In the genomic region with DNA sequence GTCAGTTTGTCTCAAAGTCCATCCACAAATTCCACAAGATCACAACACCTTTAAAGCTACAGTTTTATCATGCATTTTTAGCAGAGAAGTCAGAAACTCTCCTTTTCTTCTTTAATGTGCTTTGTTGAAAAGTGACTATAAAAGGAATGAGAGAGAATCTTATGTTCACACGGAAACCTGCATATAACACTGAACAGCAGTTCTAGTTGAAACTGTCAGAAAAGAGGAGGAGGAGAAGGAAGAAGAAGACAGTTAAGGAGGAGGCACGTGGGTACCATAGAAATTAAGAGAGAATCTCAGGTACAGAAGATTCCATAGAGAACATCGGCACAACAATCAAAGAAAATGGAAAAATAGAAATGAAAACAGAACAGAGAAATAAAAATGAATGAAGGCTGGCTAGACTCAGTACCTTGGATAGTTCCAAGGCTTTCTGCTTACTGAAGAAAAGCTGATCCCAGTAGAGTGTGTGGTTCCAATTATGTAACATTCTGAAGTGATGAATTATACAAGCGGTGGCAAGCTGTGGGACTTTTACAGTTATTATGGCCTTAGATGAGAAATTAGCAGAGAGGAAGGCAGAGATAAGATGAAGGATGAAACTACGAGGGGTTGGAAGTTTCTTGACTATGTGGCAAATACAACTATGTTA, we compare ENCODE assay signal across 34 mouse cellular contexts.
DNase-seq lines count a peak whose midpoint lies in the region; ATAC-seq and TF ChIP-seq lines count a peak whose summit lies in the region.
"Had no signal": no experiment of that assay in that cellular context is flagged by ENCODE, and none has a peak within 500 bp of the region (broad histone marks: within the 10 kb centered on the region; RNA-seq: fewer than 3 reads in every experiment).

No protein-coding gene starts in this region.

- no peak overlapping the region for H3K9ac ChIP-seq in embryonic facial prominence, embryonic 11.5 days (replicated peaks; ENCODE audit: low read length)
- H3K9ac ChIP-seq in limb, embryonic 14.5 days (ENCODE audit: low read depth, low read length, severe bottlenecking), result no peak overlapping the region
- H3K9ac ChIP-seq in forebrain, embryonic 13.5 days, result no peak overlapping the region
- H3K9ac ChIP-seq: embryonic facial prominence, embryonic 13.5 days; forebrain, postnatal 0 days; hindbrain, embryonic 12.5 days; intestine, embryonic 15.5 days; liver, embryonic 14.5 days; midbrain, embryonic 15.5 days; neural tube, embryonic 15.5 days had no signal

- H3K36me3 ChIP-seq in embryonic facial prominence, embryonic 11.5 days (replicated peaks; ENCODE audit: control insufficient read depth, insufficient read depth, low read depth, low read length), result no peaks in the 10 kb centered on the region
- H3K36me3 ChIP-seq in embryonic facial prominence, embryonic 10.5 days (replicated peaks), result no peaks in the 10 kb centered on the region
- no peaks in the 10 kb centered on the region for H3K36me3 ChIP-seq in limb, embryonic 14.5 days (ENCODE audit: control insufficient read depth, insufficient read depth, low read length)
- no peaks in the 10 kb centered on the region for H3K36me3 ChIP-seq in limb, embryonic 10.5 days
- no peaks in the 10 kb centered on the region for H3K36me3 ChIP-seq in forebrain, embryonic 13.5 days (ENCODE audit: poor library complexity, severe bottlenecking)
- H3K36me3 ChIP-seq: embryonic facial prominence, embryonic 13.5 days; hindbrain, embryonic 12.5 days; intestine, embryonic 15.5 days; midbrain, embryonic 10.5 days; midbrain, embryonic 15.5 days; neural tube, embryonic 15.5 days had no signal

- 70% methylated on average over 5 of the region's 5 CpGs for WGBS in embryonic facial prominence, embryonic 11.5 days
- 71% methylated on average over 5 of the region's 5 CpGs for WGBS in embryonic facial prominence, embryonic 10.5 days
- 49% methylated on average over 5 of the region's 5 CpGs for WGBS in limb, embryonic 14.5 days
- WGBS in limb, embryonic 10.5 days, result 71% methylated on average over 5 of the region's 5 CpGs
- 80% methylated on average over 5 of the region's 5 CpGs for WGBS in forebrain, embryonic 13.5 days

- H3K4me3 ChIP-seq in embryonic facial prominence, embryonic 11.5 days (ENCODE audit: low read depth, low read length), result no peak overlapping the region
- no peak overlapping the region for H3K4me3 ChIP-seq in embryonic facial prominence, embryonic 10.5 days
- H3K4me3 ChIP-seq in limb, embryonic 14.5 days (replicated peaks; ENCODE audit: low read length), result no peak overlapping the region
- no peak overlapping the region for H3K4me3 ChIP-seq in limb, embryonic 10.5 days
- H3K4me3 ChIP-seq in forebrain, embryonic 13.5 days, result no peak overlapping the region
- H3K4me3 ChIP-seq: embryonic facial prominence, embryonic 13.5 days; erythroblast, embryonic 14.5 days; hindbrain, embryonic 12.5 days; intestine, embryonic 15.5 days; midbrain, embryonic 10.5 days; midbrain, embryonic 15.5 days; neural tube, embryonic 15.5 days had no signal

- H3K9me3 ChIP-seq in embryonic facial prominence, embryonic 11.5 days (replicated peaks; ENCODE audit: control insufficient read depth, low read length), result no peaks in the 10 kb centered on the region
- no peaks in the 10 kb centered on the region for H3K9me3 ChIP-seq in embryonic facial prominence, embryonic 10.5 days
- H3K9me3 ChIP-seq in limb, embryonic 14.5 days (ENCODE audit: control insufficient read depth, low read length), result no peaks in the 10 kb centered on the region
- no peaks in the 10 kb centered on the region for H3K9me3 ChIP-seq in limb, embryonic 10.5 days (replicated peaks)
- H3K9me3 ChIP-seq in forebrain, embryonic 13.5 days (replicated peaks), result no peaks in the 10 kb centered on the region
- H3K9me3 ChIP-seq: embryonic facial prominence, embryonic 13.5 days; hindbrain, embryonic 12.5 days; intestine, embryonic 15.5 days; midbrain, embryonic 10.5 days; midbrain, embryonic 15.5 days; neural tube, embryonic 15.5 days had no signal

- peak; percentile 53 for DNase-seq in embryonic facial prominence, embryonic 11.5 days (ENCODE audit: low spot score)
- DNase-seq in embryonic facial prominence, embryonic 10.5 days (ENCODE audit: low spot score), result no peak
- DNase-seq in limb, embryonic 14.5 days (ENCODE audit: low spot score), result peak; percentile 17
- DNase-seq in limb, embryonic 10.5 days (ENCODE audit: low spot score), result no peak
- peak; percentile 52 for DNase-seq in brain, adult 2 months (ENCODE audit: low read depth, low spot score)
- no peak for DNase-seq in cerebellum, postnatal 4 days (ENCODE audit: low spot score in 2 of 2)
- DNase-seq: adrenal gland, adult 2 months; adrenal gland, postnatal 36 days; cerebellum, adult 8-10 months; cerebellum, postnatal 25 days; forebrain, postnatal 0 days; gastrocnemius, postnatal 25 days; heart, adult 18-20 months; heart, postnatal 36 days; kidney, adult 2 months; layer of hippocampus, adult 9-11 months; liver; lung, adult 2 months; retina, postnatal 1 day; spleen, adult 18-20 months; thymus, adult 18-20 months; thymus, postnatal 36 days had no signal

- ATAC-seq in embryonic facial prominence, embryonic 11.5 days (replicated peaks; ENCODE audit: insufficient number of reproducible peaks, low FRiP score, low TSS enrichment, low read depth), result no peak
- no peak for ATAC-seq in limb, embryonic 14.5 days (ENCODE audit: low FRiP score, low read depth)
- no peak for ATAC-seq in forebrain, embryonic 13.5 days
- ATAC-seq: CD4-positive, CD25-positive, alpha-beta regulatory T cell, adult 4 months; forebrain, postnatal 0 days; hindbrain, postnatal 0 days; intestine, embryonic 15.5 days; midbrain, embryonic 15.5 days had no signal

- H3K4me1 ChIP-seq in embryonic facial prominence, embryonic 11.5 days (ENCODE audit: control insufficient read depth, insufficient read depth, low read length), result no peaks in the 10 kb centered on the region
- H3K4me1 ChIP-seq in embryonic facial prominence, embryonic 10.5 days, result no peaks in the 10 kb centered on the region
- no peaks in the 10 kb centered on the region for H3K4me1 ChIP-seq in limb, embryonic 14.5 days (ENCODE audit: control insufficient read depth, insufficient read depth, low read length)
- H3K4me1 ChIP-seq in limb, embryonic 10.5 days, result no peaks in the 10 kb centered on the region
- no peaks in the 10 kb centered on the region for H3K4me1 ChIP-seq in forebrain, embryonic 13.5 days
- H3K4me1 ChIP-seq: embryonic facial prominence, embryonic 13.5 days; hindbrain, embryonic 12.5 days; intestine, embryonic 15.5 days; midbrain, embryonic 10.5 days; midbrain, embryonic 15.5 days; neural tube, embryonic 15.5 days had no signal

- H3K27me3 ChIP-seq in embryonic facial prominence, embryonic 11.5 days (ENCODE audit: control insufficient read depth, insufficient read depth, low read length), result no peaks in the 10 kb centered on the region
- no peaks in the 10 kb centered on the region for H3K27me3 ChIP-seq in embryonic facial prominence, embryonic 10.5 days (replicated peaks; ENCODE audit: low read depth, poor library complexity, severe bottlenecking)
- no peaks in the 10 kb centered on the region for H3K27me3 ChIP-seq in limb, embryonic 14.5 days (ENCODE audit: control insufficient read depth, insufficient read depth, low read length)
- no peaks in the 10 kb centered on the region for H3K27me3 ChIP-seq in limb, embryonic 10.5 days (ENCODE audit: low read depth, poor library complexity, severe bottlenecking)
- no peaks in the 10 kb centered on the region for H3K27me3 ChIP-seq in forebrain, embryonic 13.5 days
- H3K27me3 ChIP-seq: embryonic facial prominence, embryonic 13.5 days; hindbrain, embryonic 12.5 days; intestine, embryonic 15.5 days; midbrain, embryonic 15.5 days; neural tube, embryonic 15.5 days had no signal

- no peak overlapping the region for H3K27ac ChIP-seq in embryonic facial prominence, embryonic 11.5 days (replicated peaks; ENCODE audit: low read depth, low read length)
- H3K27ac ChIP-seq in embryonic facial prominence, embryonic 10.5 days (replicated peaks), result no peak overlapping the region
- no peak overlapping the region for H3K27ac ChIP-seq in limb, embryonic 14.5 days (replicated peaks; ENCODE audit: low read depth, low read length)
- H3K27ac ChIP-seq in limb, embryonic 10.5 days, result no peak overlapping the region
- H3K27ac ChIP-seq in forebrain, embryonic 13.5 days, result no peak overlapping the region
- H3K27ac ChIP-seq: embryonic facial prominence, embryonic 13.5 days; hindbrain, embryonic 12.5 days; hindbrain, postnatal 0 days; intestine, embryonic 15.5 days; liver, embryonic 14.5 days; midbrain, embryonic 10.5 days; midbrain, embryonic 15.5 days; neural tube, embryonic 15.5 days had no signal

- no peak for TF ChIP-seq POLR2A in limb, embryonic 14.5 days (IDR thresholded peaks at IDR 0.05; ENCODE audit: borderline replicate concordance, extremely low read depth, insufficient read depth, insufficient read length)

- no peak overlapping the region for H3K4me2 ChIP-seq in embryonic facial prominence, embryonic 11.5 days (ENCODE audit: low read depth, low read length)
- no peak overlapping the region for H3K4me2 ChIP-seq in limb, embryonic 14.5 days (replicated peaks; ENCODE audit: low read depth, low read length, severe bottlenecking)
- no peak overlapping the region for H3K4me2 ChIP-seq in forebrain, embryonic 13.5 days
- H3K4me2 ChIP-seq: embryonic facial prominence, embryonic 13.5 days; heart, embryonic 11.5 days; hindbrain, embryonic 12.5 days; intestine, embryonic 15.5 days; midbrain, embryonic 15.5 days; neural tube, embryonic 15.5 days had no signal

Comparison
In these comparisons a context has a peak if more than half of its experiments do, and no peak if none do; other contexts are left out.
1. DNase-seq: peak in embryonic facial prominence, embryonic 11.5 days (single experiment), limb, embryonic 14.5 days (single experiment) and brain, adult 2 months (single experiment); none in embryonic facial prominence, embryonic 10.5 days (single experiment), limb, embryonic 10.5 days (single experiment) and cerebellum, postnatal 4 days (0 of 2).